Mouse (Mus musculus): ENCODE data around the gene Usf3. TPM values are rescaled to one million over a fixed set of nuclear protein-coding genes. Genes with fewer than 3 reads are reported as not detected.

Gene Usf3
- polyA plus RNA-seq, 1 experiment from 2014 or later = 4.4 TPM

DNA sequence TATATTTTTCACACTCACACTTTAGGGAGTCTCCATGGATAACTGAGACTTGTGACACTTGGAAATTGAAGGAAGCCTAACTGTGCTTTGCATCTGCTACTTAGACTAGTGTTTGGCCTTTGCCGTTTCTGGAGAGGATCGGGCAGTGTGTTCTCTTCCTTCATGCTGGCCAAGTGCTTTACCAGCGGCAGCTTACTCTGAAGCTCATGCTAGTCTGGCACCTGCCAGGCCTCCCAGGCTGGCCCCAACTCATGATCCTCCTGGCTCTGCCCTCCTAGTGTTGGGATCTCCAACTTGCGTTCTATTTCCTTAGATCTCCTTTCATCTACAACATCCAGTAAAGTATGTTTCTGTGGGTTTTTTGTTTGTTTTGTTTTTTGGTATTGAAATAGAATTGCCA is 27.1 kb downstream of the Usf3 start:
- no peaks in the 10 kb centered on the region for H3K27me3 ChIP-seq (ENCODE audit: control insufficient read depth, insufficient read depth, low read length)
- H3K4me3 ChIP-seq (ENCODE audit: low read depth, low read length) = no peak overlapping the region
- H3K36me3 ChIP-seq (replicated peaks; ENCODE audit: control insufficient read depth, insufficient read depth, low read depth, low read length) = no peaks in the 10 kb centered on the region; the same call in 1 of the 2 replicates
- ATAC-seq (replicated peaks; ENCODE audit: insufficient number of reproducible peaks, low FRiP score, low TSS enrichment, low read depth) (no peak), DNase-seq (ENCODE audit: low spot score) (no peak)
- no peak overlapping the region for H3K4me2 ChIP-seq (ENCODE audit: low read depth, low read length)
- WGBS = 95% methylated on average over 4 of the region's 4 CpGs
- H3K27ac ChIP-seq (replicated peaks; ENCODE audit: low read depth, low read length) = no peak overlapping the region
- no peaks in the 10 kb centered on the region for H3K9me3 ChIP-seq (replicated peaks; ENCODE audit: control insufficient read depth, low read length)
- H3K9ac ChIP-seq (replicated peaks; ENCODE audit: low read length) = no peak overlapping the region
- H3K4me1 ChIP-seq (ENCODE audit: control insufficient read depth, insufficient read depth, low read length) = no peaks in the 10 kb centered on the region

- no peak overlapping the region for H3K4me3 ChIP-seq (ENCODE audit: low read depth, low read length)
- H3K9me3 ChIP-seq (replicated peaks; ENCODE audit: control insufficient read depth, low read length) = no peaks in the 10 kb centered on the region
- WGBS = 90% methylated on average over 6 of the region's 6 CpGs
- H3K4me1 ChIP-seq (ENCODE audit: control insufficient read depth, insufficient read depth, low read length) = no peaks in the 10 kb centered on the region
- H3K27ac ChIP-seq (replicated peaks; ENCODE audit: low read depth, low read length) = no peak overlapping the region
- no peaks in the 10 kb centered on the region for H3K27me3 ChIP-seq (ENCODE audit: control insufficient read depth, insufficient read depth, low read length)
- H3K36me3 ChIP-seq (replicated peaks; ENCODE audit: control insufficient read depth, insufficient read depth, low read depth, low read length) = no peaks in the 10 kb centered on the region; the same call in 1 of the 2 replicates
- DNase-seq (ENCODE audit: low spot score) (no peak), ATAC-seq (replicated peaks; ENCODE audit: insufficient number of reproducible peaks, low FRiP score, low TSS enrichment, low read depth) (no peak)
- no peak overlapping the region for H3K4me2 ChIP-seq (ENCODE audit: low read depth, low read length)
- no peak overlapping the region for H3K9ac ChIP-seq (replicated peaks; ENCODE audit: low read length)
These were observed 31.3 kb downstream of the Usf3 start for GRCm38 (mm10) chr16:44204331-44204730.

- Histone ChIP-seq H3K4me3 (ENCODE audit: low read depth, low read length) (no peak overlapping the region), H3K36me3 (replicated peaks; ENCODE audit: control insufficient read depth, insufficient read depth, low read depth, low read length) (no peaks in the 10 kb centered on the region; the same call in 1 of the 2 replicates), H3K9me3 (replicated peaks; ENCODE audit: control insufficient read depth, low read length) (no peaks in the 10 kb centered on the region), H3K4me2 (ENCODE audit: low read depth, low read length) (no peak overlapping the region), H3K27me3 (ENCODE audit: control insufficient read depth, insufficient read depth, low read length) (no peaks in the 10 kb centered on the region), H3K27ac (replicated peaks; ENCODE audit: low read depth, low read length) (no peak overlapping the region), H3K9ac (replicated peaks; ENCODE audit: low read length) (no peak overlapping the region), H3K4me1 (ENCODE audit: control insufficient read depth, insufficient read depth, low read length) (no peaks in the 10 kb centered on the region)
- WGBS = 87% methylated on average over 8 of the region's 8 CpGs
- DNase-seq (ENCODE audit: low spot score) (no peak), ATAC-seq (replicated peaks; ENCODE audit: insufficient number of reproducible peaks, low FRiP score, low TSS enrichment, low read depth) (no peak)
These were observed 32.9 kb downstream of the Usf3 start for GRCm38 (mm10) chr16:44205973-44206372.

- H3K4me1 ChIP-seq (ENCODE audit: control insufficient read depth, insufficient read depth, low read length) = no peaks in the 10 kb centered on the region
- WGBS = 72% methylated on average over 10 of the region's 10 CpGs
- no peaks in the 10 kb centered on the region for H3K9me3 ChIP-seq (replicated peaks; ENCODE audit: control insufficient read depth, low read length)
- no peak overlapping the region for H3K9ac ChIP-seq (replicated peaks; ENCODE audit: low read length)
- no peaks in the 10 kb centered on the region for H3K27me3 ChIP-seq (ENCODE audit: control insufficient read depth, insufficient read depth, low read length)
- no peak overlapping the region for H3K27ac ChIP-seq (replicated peaks; ENCODE audit: low read depth, low read length)
- H3K4me2 ChIP-seq (ENCODE audit: low read depth, low read length) = no peak overlapping the region
- no peaks in the 10 kb centered on the region; the same call in none of the 2 replicates for H3K36me3 ChIP-seq (replicated peaks; ENCODE audit: control insufficient read depth, insufficient read depth, low read depth, low read length)
- no peak overlapping the region for H3K4me3 ChIP-seq (ENCODE audit: low read depth, low read length)
- no peak for ATAC-seq (replicated peaks; ENCODE audit: insufficient number of reproducible peaks, low FRiP score, low TSS enrichment, low read depth)
- DNase-seq (ENCODE audit: low spot score) = no peak
These were observed 37.4 kb downstream of the Usf3 start for GRCm38 (mm10) chr16:44210156-44211053.

- 81% methylated on average over 1 of the region's 1 CpGs for WGBS
- peaks cover 2% of the 10 kb centered on the region for H3K36me3 ChIP-seq (replicated peaks; ENCODE audit: control insufficient read depth, insufficient read depth, low read depth, low read length)
- no peak overlapping the region for H3K4me3 ChIP-seq (ENCODE audit: low read depth, low read length)
- H3K4me2 ChIP-seq (ENCODE audit: low read depth, low read length) = no peak overlapping the region
- no peak for ATAC-seq (replicated peaks; ENCODE audit: insufficient number of reproducible peaks, low FRiP score, low TSS enrichment, low read depth)
- H3K27me3 ChIP-seq (ENCODE audit: control insufficient read depth, insufficient read depth, low read length) = no peaks in the 10 kb centered on the region
- H3K9ac ChIP-seq (replicated peaks; ENCODE audit: low read length) = no peak overlapping the region
- H3K9me3 ChIP-seq (replicated peaks; ENCODE audit: control insufficient read depth, low read length) = no peaks in the 10 kb centered on the region
- no peaks in the 10 kb centered on the region for H3K4me1 ChIP-seq (ENCODE audit: control insufficient read depth, insufficient read depth, low read length)
- no peak for DNase-seq (ENCODE audit: low spot score)
- H3K27ac ChIP-seq (replicated peaks; ENCODE audit: low read depth, low read length) = no peak overlapping the region
These were observed 38.0 kb downstream of the Usf3 start for GRCm38 (mm10) chr16:44211054-44211414.

DNA sequence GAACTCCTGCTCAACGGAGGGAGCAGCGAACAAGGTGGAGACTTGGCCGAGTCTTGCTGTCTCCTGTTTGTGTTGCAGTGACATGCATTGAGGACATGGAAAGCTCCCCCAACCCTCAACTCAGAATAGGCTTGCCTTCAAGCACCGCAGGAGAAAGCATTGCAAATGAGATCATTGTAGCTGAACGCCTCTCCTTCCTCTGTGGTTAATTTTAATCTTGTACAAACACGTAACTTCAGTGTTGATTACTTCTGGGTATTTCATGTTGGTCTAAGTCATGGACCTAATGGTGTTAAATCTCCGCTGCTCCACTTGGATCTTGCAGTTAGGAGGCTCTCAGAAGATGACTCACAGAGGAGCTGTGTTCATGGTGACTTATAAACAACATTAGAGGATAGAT is 39.7 kb downstream of the Usf3 start:
- Histone ChIP-seq H3K9me3 (replicated peaks; ENCODE audit: control insufficient read depth, low read length) (no peaks in the 10 kb centered on the region), H3K27ac (replicated peaks; ENCODE audit: low read depth, low read length) (no peak overlapping the region), H3K4me3 (ENCODE audit: low read depth, low read length) (no peak overlapping the region), H3K4me1 (ENCODE audit: control insufficient read depth, insufficient read depth, low read length) (no peaks in the 10 kb centered on the region), H3K9ac (replicated peaks; ENCODE audit: low read length) (no peak overlapping the region), H3K4me2 (ENCODE audit: low read depth, low read length) (no peak overlapping the region), H3K27me3 (ENCODE audit: control insufficient read depth, insufficient read depth, low read length) (no peaks in the 10 kb centered on the region), H3K36me3 (replicated peaks; ENCODE audit: control insufficient read depth, insufficient read depth, low read depth, low read length) (peaks cover 5% of the 10 kb centered on the region)
- no peak for DNase-seq (ENCODE audit: low spot score)
- no peak for ATAC-seq (replicated peaks; ENCODE audit: insufficient number of reproducible peaks, low FRiP score, low TSS enrichment, low read depth)
- WGBS = 96% methylated on average over 7 of the region's 7 CpGs

- Histone ChIP-seq H3K36me3 (replicated peaks; ENCODE audit: control insufficient read depth, insufficient read depth, low read depth, low read length) (peaks cover 10% of the 10 kb centered on the region), H3K9me3 (replicated peaks; ENCODE audit: control insufficient read depth, low read length) (no peaks in the 10 kb centered on the region), H3K4me2 (ENCODE audit: low read depth, low read length) (no peak overlapping the region), H3K27me3 (ENCODE audit: control insufficient read depth, insufficient read depth, low read length) (no peaks in the 10 kb centered on the region), H3K4me1 (ENCODE audit: control insufficient read depth, insufficient read depth, low read length) (no peaks in the 10 kb centered on the region), H3K9ac (replicated peaks; ENCODE audit: low read length) (no peak overlapping the region), H3K4me3 (ENCODE audit: low read depth, low read length) (no peak overlapping the region), H3K27ac (replicated peaks; ENCODE audit: low read depth, low read length) (no peak overlapping the region)
- DNase-seq (ENCODE audit: low spot score) = no peak
- WGBS = 91% methylated on average over 9 of the region's 9 CpGs
- ATAC-seq (replicated peaks; ENCODE audit: insufficient number of reproducible peaks, low FRiP score, low TSS enrichment, low read depth) = no peak
These were observed 42.5 kb downstream of the Usf3 start for GRCm38 (mm10) chr16:44215513-44215912.

DNA sequence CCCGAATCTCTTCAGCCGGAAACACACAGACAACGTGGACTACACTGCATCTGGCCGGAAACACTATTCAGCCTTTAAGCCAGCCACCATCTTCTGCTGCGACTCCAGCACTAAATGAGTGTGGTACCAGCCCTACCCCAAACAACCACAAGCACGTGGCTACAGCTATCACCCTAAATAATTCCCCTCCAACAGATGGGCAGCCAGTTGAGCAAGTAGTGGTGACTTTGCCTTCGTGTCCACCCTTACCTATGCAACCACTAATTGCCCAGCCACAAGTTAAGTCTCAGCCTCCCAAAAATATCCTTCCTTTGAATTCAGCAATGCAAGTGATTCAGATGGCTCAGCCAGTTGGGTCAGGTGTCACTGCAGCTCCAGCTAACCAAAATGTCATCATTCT is 43.4 kb downstream of the Usf3 start:
- Histone ChIP-seq H3K27ac (replicated peaks; ENCODE audit: low read depth, low read length) (no peak overlapping the region), H3K36me3 (replicated peaks; ENCODE audit: control insufficient read depth, insufficient read depth, low read depth, low read length) (peaks cover 13% of the 10 kb centered on the region), H3K4me1 (ENCODE audit: control insufficient read depth, insufficient read depth, low read length) (no peaks in the 10 kb centered on the region), H3K9me3 (replicated peaks; ENCODE audit: control insufficient read depth, low read length) (no peaks in the 10 kb centered on the region), H3K4me2 (ENCODE audit: low read depth, low read length) (no peak overlapping the region), H3K4me3 (ENCODE audit: low read depth, low read length) (no peak overlapping the region), H3K27me3 (ENCODE audit: control insufficient read depth, insufficient read depth, low read length) (no peaks in the 10 kb centered on the region), H3K9ac (replicated peaks; ENCODE audit: low read length) (no peak overlapping the region)
- WGBS = 91% methylated on average over 7 of the region's 7 CpGs
- no peak for DNase-seq (ENCODE audit: low spot score)
- ATAC-seq (replicated peaks; ENCODE audit: insufficient number of reproducible peaks, low FRiP score, low TSS enrichment, low read depth) = no peak

Measured in embryonic facial prominence, embryonic 11.5 days (tissue).